ENCODE assay signal across 8 mouse cellular contexts in the genomic region with DNA sequence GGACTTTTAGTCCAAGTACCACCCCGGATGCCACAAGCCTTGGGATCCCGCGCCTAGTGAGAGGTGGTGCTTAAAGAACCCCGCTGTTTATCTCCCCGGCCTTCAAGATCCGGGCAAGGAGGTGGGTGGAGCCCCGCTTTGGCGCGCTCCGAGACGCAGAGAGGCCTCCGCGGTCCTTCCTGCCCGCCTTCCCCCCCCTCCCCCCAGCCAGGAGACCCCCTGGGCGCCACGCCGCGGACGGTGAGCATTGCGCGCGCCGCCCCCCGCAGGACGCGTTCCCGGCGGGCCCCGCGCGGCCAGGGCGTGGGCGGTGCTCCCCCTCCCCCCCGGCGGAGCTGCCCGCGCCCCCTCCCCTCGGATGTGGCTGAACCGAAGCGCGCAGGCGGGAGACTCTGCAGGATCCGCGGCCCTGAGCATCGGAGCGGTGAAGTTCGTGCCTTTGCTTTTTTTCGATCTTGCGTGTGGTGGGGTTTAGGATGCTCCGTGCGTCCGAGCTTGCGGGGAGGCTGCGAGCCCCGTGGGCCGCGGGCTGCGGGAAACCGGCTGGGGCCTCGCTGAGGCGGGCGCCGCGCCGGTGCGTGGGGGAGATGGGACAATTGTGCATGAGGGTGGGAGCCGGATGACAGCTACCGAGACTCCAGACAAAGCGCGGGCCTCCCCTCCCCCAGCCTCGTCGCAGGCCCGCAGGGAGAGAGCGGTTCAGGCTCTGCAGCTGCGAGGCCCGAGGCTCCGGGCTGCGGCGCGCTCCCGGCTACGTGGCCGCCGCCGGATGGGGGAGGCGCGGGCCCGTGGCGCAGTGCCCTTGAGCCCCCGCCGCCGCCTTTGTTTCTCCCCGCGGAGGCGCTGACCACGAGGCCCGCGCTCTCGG. TPM values are rescaled to one million over a fixed set of nuclear protein-coding genes. Genes with fewer than 3 reads are reported as not detected.
DNase-seq lines count a peak whose midpoint lies in the region; ATAC-seq lines count a peak whose summit lies in the region.

A gene (plus strand): TSS at position 50 of the 868 bp plus-strand sequence.

- WGBS in hindbrain, embryonic 15.5 days: under 1% methylated on average over 80 of the region's 99 CpGs

- peak within 1 kb of the TSS; percentile 100 for H3K27ac ChIP-seq in hindbrain, embryonic 15.5 days (replicated peaks)

- peak within 1 kb of the TSS; percentile 68 for H3K4me2 ChIP-seq in hindbrain, embryonic 15.5 days

- no peaks in the 10 kb centered on the region for H3K27me3 ChIP-seq in hindbrain, embryonic 15.5 days

- peaks cover 23% of the 10 kb centered on the region for H3K36me3 ChIP-seq in hindbrain, embryonic 15.5 days

- DNase-seq in ZHBTc4 (ENCODE audit: low read depth, low spot score): peak; percentile 97
- DNase-seq in cerebellum, postnatal 36 days: peak; percentile 77 to 83
- DNase-seq in gastrocnemius, adult 18-20 months (ENCODE audit: low spot score): peak; percentile 54
- peak; percentile 74 to 82 for DNase-seq in left cerebral cortex, adult 8-10 months (ENCODE audit: low spot score in 2 of 2)
- DNase-seq in right cerebral cortex, postnatal 14 days: peak; percentile 91
- DNase-seq in urinary bladder, postnatal 25 days (ENCODE audit: low spot score): peak; percentile 74

- ATAC-seq in hindbrain, embryonic 15.5 days (ENCODE audit: low FRiP score, low read depth): peak; percentile 88
- peak; percentile 39 for ATAC-seq in megakaryocyte, adult 5-6 weeks (ENCODE audit: poor library complexity, severe bottlenecking)

- H3K4me3 ChIP-seq in hindbrain, embryonic 15.5 days: peak within 1 kb of the TSS; percentile 79

- H3K9ac ChIP-seq in hindbrain, embryonic 15.5 days: peak within 1 kb of the TSS; percentile 99

- peaks cover 43% of the 10 kb centered on the region for H3K4me1 ChIP-seq in hindbrain, embryonic 15.5 days (replicated peaks)

- no peaks in the 10 kb centered on the region for H3K9me3 ChIP-seq in hindbrain, embryonic 15.5 days

RNA-seq across cellular contexts. Expression of the gene that starts here (rescaled TPM):
- 10 to 100 TPM; 37.8 to 43.8 TPM for total RNA-seq in gastrocnemius, adult 18-20 months (2021)
- 335 and 378 TPM in 2 replicates for polyA plus RNA-seq in hindbrain, embryonic 15.5 days (2015; fragmentation: Nextera tagmentation; extraction: Ambion mirVana)
- 100 to 1,000 TPM; 125 to 141 (median 133) TPM for total RNA-seq in left cerebral cortex, adult 8-10 months (2022)
- 179 and 190 TPM in 2 replicates for total RNA-seq in megakaryocyte, adult 5-6 weeks (2015)
- total RNA-seq in megakaryocyte, adult 5-6 weeks (2017): 242 and 272 TPM in 2 replicates

Comparison
In these comparisons a context has a peak if more than half of its experiments do, and no peak if none do; other contexts are left out.
1. Peak in every context shown above with its lines: DNase-seq, ATAC-seq, H3K4me3 ChIP-seq and H3K27ac ChIP-seq.